In the genomic region with DNA sequence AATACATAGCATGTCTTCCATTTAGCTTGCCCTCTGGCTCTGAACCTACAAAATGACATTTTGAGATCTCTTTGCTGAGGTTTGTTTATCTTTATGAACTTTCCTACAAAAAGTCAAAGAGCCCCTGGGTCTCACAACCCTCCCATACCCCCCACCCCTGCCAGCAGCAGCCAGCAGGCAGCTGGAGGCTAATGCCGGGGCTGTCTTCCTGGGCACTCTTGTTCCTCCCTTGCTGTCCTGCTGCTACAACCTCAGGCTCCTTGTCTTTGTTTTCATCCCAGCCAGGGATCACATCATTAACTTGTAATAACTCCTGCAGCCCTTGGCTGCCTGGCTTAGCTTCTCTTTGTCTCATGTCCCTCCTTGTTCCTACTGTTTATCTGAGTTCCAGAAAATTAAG, we compare ENCODE assay signal across 22 mouse cellular contexts.
"Had no signal": no experiment of that assay in that cellular context is flagged by ENCODE, and none has a peak within 500 bp of the region (broad histone marks: within the 10 kb centered on the region; RNA-seq: fewer than 3 reads in every experiment).

No protein-coding gene starts in this region.

- H3K27ac ChIP-seq: limb, embryonic 13.5 days; liver, embryonic 12.5 days; liver, embryonic 15.5 days; lung, embryonic 15.5 days; midbrain, embryonic 10.5 days; neural tube, embryonic 13.5 days; stomach, embryonic 15.5 days had no signal

- H3K4me1 ChIP-seq: limb, embryonic 13.5 days; liver, embryonic 15.5 days; lung, embryonic 15.5 days; megakaryocyte, embryonic 14.5 days; stomach, embryonic 15.5 days had no signal

- ATAC-seq: intestine, postnatal 0 days; liver, embryonic 12.5 days had no signal

- H3K9me3 ChIP-seq: limb, embryonic 13.5 days; liver, embryonic 12.5 days; liver, embryonic 15.5 days; lung, embryonic 15.5 days; megakaryocyte, embryonic 14.5 days; midbrain, embryonic 10.5 days; neural tube, embryonic 13.5 days; stomach, embryonic 15.5 days had no signal

- H3K4me3 ChIP-seq: limb, embryonic 13.5 days; liver, embryonic 12.5 days; liver, embryonic 15.5 days; lung, embryonic 15.5 days; megakaryocyte, embryonic 14.5 days; midbrain, embryonic 10.5 days; myocyte; neural tube, embryonic 13.5 days; stomach, embryonic 15.5 days had no signal

- H3K9ac ChIP-seq: limb, embryonic 13.5 days; liver, embryonic 12.5 days; liver, embryonic 15.5 days; lung, embryonic 15.5 days; neural tube, embryonic 13.5 days; stomach, embryonic 15.5 days had no signal

- H3K36me3 ChIP-seq: limb, embryonic 13.5 days; liver, embryonic 12.5 days; liver, embryonic 15.5 days; lung, embryonic 15.5 days; midbrain, embryonic 10.5 days; stomach, embryonic 15.5 days had no signal

- H3K4me2 ChIP-seq: limb, embryonic 13.5 days; liver, embryonic 12.5 days; liver, embryonic 15.5 days; lung, embryonic 15.5 days; neural tube, embryonic 13.5 days; stomach, embryonic 15.5 days had no signal

- H3K27me3 ChIP-seq: limb, embryonic 13.5 days; liver, embryonic 12.5 days; liver, embryonic 15.5 days; lung, embryonic 15.5 days; neural tube, embryonic 13.5 days; stomach, embryonic 15.5 days had no signal

- DNase-seq: kidney, adult 2 months; kidney, postnatal 14 days; kidney, postnatal 4 days; left cerebral cortex, postnatal 4 days; liver; lung, adult 18-20 months; lung, postnatal 10 days; lung, postnatal 36 days; retina, postnatal 1 day; right cerebral cortex, postnatal 25 days; spleen, adult 18-20 months; thymus, postnatal 25 days had no signal
